ENCODE assay signal across 13 mouse cellular contexts in the genomic region with DNA sequence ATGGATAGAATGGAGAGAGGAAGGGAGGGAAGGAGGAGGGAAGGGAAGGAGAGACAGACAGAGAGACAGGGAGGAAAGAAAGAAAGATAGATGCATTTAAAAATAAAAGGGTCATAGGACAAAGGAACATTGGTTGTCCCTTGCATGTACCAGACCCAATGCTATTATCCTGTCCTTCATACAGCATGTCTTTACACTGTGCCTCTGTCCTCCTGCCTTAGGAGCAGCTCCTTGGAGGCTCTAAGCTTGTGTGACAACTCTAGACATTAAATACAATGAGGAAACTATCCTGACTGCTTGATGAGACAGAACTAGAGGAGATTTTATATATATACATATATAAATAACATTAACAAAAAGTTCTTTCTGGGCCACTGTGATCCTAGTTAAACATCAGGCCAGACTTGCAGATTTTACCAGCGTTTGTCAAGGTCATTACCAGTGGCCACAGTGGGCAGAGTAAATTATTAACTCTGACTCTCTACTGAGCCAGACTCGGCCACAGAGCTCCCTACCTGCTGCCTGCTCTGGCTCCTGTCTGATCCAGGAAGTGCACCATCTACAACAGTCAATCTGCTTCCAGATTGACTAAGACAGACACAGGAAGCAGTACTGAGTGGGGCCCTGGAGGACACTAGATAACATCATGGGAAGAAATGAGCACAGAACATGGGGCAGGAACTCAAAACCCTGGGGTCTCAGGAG.
A peak's percentile ranks its signal among the peaks of the same experiment; 100 is the strongest.
DNase-seq lines count a peak whose midpoint lies in the region; ATAC-seq and TF ChIP-seq lines count a peak whose summit lies in the region.
"Had no signal": no experiment of that assay in that cellular context is flagged by ENCODE, and none has a peak within 500 bp of the region (broad histone marks: within the 10 kb centered on the region; RNA-seq: fewer than 3 reads in every experiment).

No protein-coding gene starts in this region.

- H3K4me3 ChIP-seq in heart, embryonic 16.5 days (ENCODE audit: low read length): no peak overlapping the region
- no peak overlapping the region for H3K4me3 ChIP-seq in liver, postnatal 0 days (ENCODE audit: low read depth, low read length)
- H3K4me3 ChIP-seq: forebrain, embryonic 13.5 days; hindbrain, embryonic 13.5 days had no signal

- H3K4me2 ChIP-seq in heart, embryonic 16.5 days (ENCODE audit: low read depth, low read length): no peak overlapping the region
- H3K4me2 ChIP-seq in liver, postnatal 0 days (ENCODE audit: low read depth, low read length): no peak overlapping the region
- H3K4me2 ChIP-seq: forebrain, embryonic 13.5 days; hindbrain, embryonic 13.5 days had no signal

- H3K9ac ChIP-seq in heart, embryonic 16.5 days (ENCODE audit: low read length): no peak overlapping the region
- H3K9ac ChIP-seq in liver, postnatal 0 days (replicated peaks): no peak overlapping the region
- H3K9ac ChIP-seq: forebrain, embryonic 13.5 days; hindbrain, embryonic 13.5 days had no signal

- TF ChIP-seq EP300 in liver, postnatal 0 days (IDR thresholded peaks at IDR 0.05; ENCODE audit: low read depth): no peak

- H3K36me3 ChIP-seq in heart, embryonic 16.5 days (ENCODE audit: control insufficient read depth, insufficient read depth): no peaks in the 10 kb centered on the region
- no peaks in the 10 kb centered on the region for H3K36me3 ChIP-seq in liver, postnatal 0 days (replicated peaks; ENCODE audit: insufficient read depth, low read length)
- H3K36me3 ChIP-seq: hindbrain, embryonic 13.5 days had no signal

- no peaks in the 10 kb centered on the region for H3K9me3 ChIP-seq in heart, embryonic 16.5 days (replicated peaks; ENCODE audit: control insufficient read depth, low read length)
- no peaks in the 10 kb centered on the region for H3K9me3 ChIP-seq in liver, postnatal 0 days (ENCODE audit: low read length)
- H3K9me3 ChIP-seq: forebrain, embryonic 13.5 days; hindbrain, embryonic 13.5 days had no signal

- intact Hi-C loops in heart, postnatal 36 days (cut with DNase I): loop anchor here (1.0 kb wide), 1 partner anchor 21 kb away; no protein-coding TSS in a partner anchor

- no peak for TF ChIP-seq CTCF in liver, postnatal 0 days (IDR thresholded peaks at IDR 0.05; ENCODE audit: low read depth)

- no peak for ATAC-seq in heart, embryonic 16.5 days (replicated peaks; ENCODE audit: extremely low read depth, insufficient read depth, low FRiP score)
- peak; percentile 89 for ATAC-seq in liver, postnatal 0 days
- ATAC-seq: forebrain, embryonic 13.5 days had no signal

- H3K4me1 ChIP-seq in heart, embryonic 16.5 days (ENCODE audit: control insufficient read depth, insufficient read depth, low read length): peaks cover 15% of the 10 kb centered on the region
- peaks cover 18% of the 10 kb centered on the region for H3K4me1 ChIP-seq in liver, postnatal 0 days (ENCODE audit: insufficient read depth)
- H3K4me1 ChIP-seq: forebrain, embryonic 13.5 days; hindbrain, embryonic 13.5 days had no signal

- WGBS in heart, embryonic 16.5 days: 61% methylated on average over 2 of the region's 2 CpGs
- 32% methylated on average over 2 of the region's 2 CpGs for WGBS in liver, postnatal 0 days (ENCODE audit: insufficient replicate concordance)

- H3K27me3 ChIP-seq in heart, embryonic 16.5 days (ENCODE audit: control insufficient read depth, insufficient read depth, low read length): no peaks in the 10 kb centered on the region
- no peaks in the 10 kb centered on the region for H3K27me3 ChIP-seq in liver, postnatal 0 days (ENCODE audit: insufficient read depth, low read length)
- H3K27me3 ChIP-seq: forebrain, embryonic 13.5 days had no signal

- DNase-seq in heart, postnatal 36 days: no peak
- peak; percentile 85 for DNase-seq in kidney, adult 11 months
- peak; percentile 44 for DNase-seq in kidney, postnatal 10 days
- DNase-seq in liver, postnatal 0 days: peak; percentile 20
- no peak for DNase-seq in left cerebral cortex, adult 9 months (ENCODE audit: low spot score in 2 of 2)
- no peak for DNase-seq in gastrocnemius, adult 8-10 months (ENCODE audit: low spot score in 2 of 2)
- DNase-seq in natural killer cell, adult 2 months (ENCODE audit: low spot score in 2 of 2): no peak
- DNase-seq: cerebellum, adult 11 months; gastrocnemius, postnatal 10 days; left cerebral cortex, postnatal 4 days had no signal

- 0 out of 2 replicates have a peak overlapping the region, but pooled peaks have one; percentile 20 for H3K27ac ChIP-seq in heart, embryonic 16.5 days (ENCODE audit: low read length)
- peak overlapping the region; percentile 66 for H3K27ac ChIP-seq in liver, postnatal 0 days (ENCODE audit: low read depth)
- H3K27ac ChIP-seq: forebrain, embryonic 13.5 days; hindbrain, embryonic 13.5 days had no signal

Comparison
In these comparisons a context has a peak if more than half of its experiments do, and no peak if none do; other contexts are left out.
1. DNase-seq: peak in kidney, adult 11 months (single experiment), kidney, postnatal 10 days (single experiment) and liver, postnatal 0 days (single experiment); none in heart, postnatal 36 days (0 of 2), left cerebral cortex, adult 9 months (0 of 2), gastrocnemius, adult 8-10 months (0 of 2) and natural killer cell, adult 2 months (0 of 2).